Mouse (Mus musculus): Measurements from ENCODE around the gene Olfr1046.

GRCm38 (mm10) chr2:86240189-86240588 lies 21.1 kb upstream of the Olfr1046 start, which contains the start of gene Olfr1048:
- TF ChIP-seq CTCF (IDR thresholded peaks at IDR 0.05; ENCODE audit: control insufficient read depth, insufficient read depth, insufficient replicate concordance, low read depth, low read length) (no peak), POLR2A (IDR thresholded peaks at IDR 0.05; ENCODE audit: control insufficient read depth, low read depth, low read length) (no peak)

All from testis, adult 2 months (tissue).